Mouse (Mus musculus) activated CD4-positive, CD25-positive, alpha-beta regulatory T cell, adult 4 months (primary cell): ENCODE results near the gene Iqgap3. TPM values are rescaled to one million over a fixed set of nuclear protein-coding genes. Genes with fewer than 3 reads are reported as not detected.

Source experiments
- ATAC-seq: one replicate; pipeline ENCODE4 v1.8.0; 2017
- polyA plus RNA-seq, 2 experiments: library from polyadenylated mRNA; unstranded; fragments of 100-300 nt; shearing (Covaris generic); gene quantifications; one replicate each; pipeline ENCODE4 v1.2.1; 2017

Gene Iqgap3
- polyA plus RNA-seq, result 1 to 10 TPM; 1.3 to 1.4 TPM

- ATAC-seq, result peak; percentile 73
Observed at GRCm38 (mm10) chr3:88081345-88082223, at the start of gene Iqgap3. Gene Iqgap3, plus strand, starts transcription at chr3:88081971.

GRCm38 (mm10) chr3:88033506-88033905, 48.3 kb upstream of the Iqgap3 start:
- ATAC-seq, result no peak

GRCm38 (mm10) chr3:88035561-88036293, 46.0 kb upstream of the Iqgap3 start:
- ATAC-seq, result no peak

GRCm38 (mm10) chr3:88042661-88043421, 38.9 kb upstream of the Iqgap3 start, which contains the start of gene Gpatch4:
Gene Gpatch4, plus strand, starts transcription at chr3:88043108.
- peak; percentile 94 for ATAC-seq

GRCm38 (mm10) chr3:88049532-88049931, 32.2 kb upstream of the Iqgap3 start:
- no peak for ATAC-seq

- no peak for ATAC-seq
Observed at GRCm38 (mm10) chr3:88057030-88057429, 24.7 kb upstream of the Iqgap3 start.

- peak; percentile 87 for ATAC-seq
Observed at GRCm38 (mm10) chr3:88057902-88058696, 23.7 kb upstream of the Iqgap3 start, which contains the start of gene Naxe. Gene Naxe, minus strand, starts transcription at chr3:88058495.

GRCm38 (mm10) chr3:88068386-88068785, 13.4 kb upstream of the Iqgap3 start:
- no peak for ATAC-seq

- peak; percentile 69 for ATAC-seq
Observed at GRCm38 (mm10) chr3:88071783-88072182, 10.0 kb upstream of the Iqgap3 start.

GRCm38 (mm10) chr3:88073631-88074030, 8.1 kb upstream of the Iqgap3 start:
- no peak for ATAC-seq

- no peak for ATAC-seq
Observed at GRCm38 (mm10) chr3:88074351-88074750, 7.4 kb upstream of the Iqgap3 start.

- ATAC-seq, result no peak
Observed at GRCm38 (mm10) chr3:88074766-88075165, 7.0 kb upstream of the Iqgap3 start.

- ATAC-seq, result no peak
Observed at GRCm38 (mm10) chr3:88077441-88077840, 4.3 kb upstream of the Iqgap3 start.

GRCm38 (mm10) chr3:88078204-88078603, 3.6 kb upstream of the Iqgap3 start, which contains the start of gene Ttc24:
Gene Ttc24, minus strand, starts transcription at chr3:88078304.
- no peak for ATAC-seq

- no peak for ATAC-seq
Observed at GRCm38 (mm10) chr3:88082224-88082618, 450 bp downstream of the Iqgap3 start.

GRCm38 (mm10) chr3:88082663-88083062, 892 bp downstream of the Iqgap3 start:
- ATAC-seq, result no peak

GRCm38 (mm10) chr3:88084001-88084400, 2.2 kb downstream of the Iqgap3 start:
- no peak for ATAC-seq

GRCm38 (mm10) chr3:88085459-88085858, 3.7 kb downstream of the Iqgap3 start:
- ATAC-seq, result no peak

GRCm38 (mm10) chr3:88087688-88088087, 5.9 kb downstream of the Iqgap3 start:
- ATAC-seq, result no peak

GRCm38 (mm10) chr3:88090106-88090505, 8.3 kb downstream of the Iqgap3 start:
- ATAC-seq, result no peak

- no peak for ATAC-seq
Observed at GRCm38 (mm10) chr3:88090616-88091015, 8.8 kb downstream of the Iqgap3 start.

- no peak for ATAC-seq
Observed at GRCm38 (mm10) chr3:88094126-88094525, 12.4 kb downstream of the Iqgap3 start.
